Mouse (Mus musculus) effector memory CD4-positive, alpha-beta T cell, adult 7 months (primary cell): Measurements from ENCODE around the gene Olfr836. TPM values are rescaled to one million over a fixed set of nuclear protein-coding genes. Genes with fewer than 3 reads are reported as not detected.

Experiments
- polyA plus RNA-seq: library from polyadenylated mRNA; unstranded; fragments of 100-300 nt; shearing (Covaris generic); gene quantifications from one replicate; pipeline ENCODE4 v1.2.1, GENCODE M21; 2017

The Olfr836 gene
- polyA plus RNA-seq = not detected

DNA sequence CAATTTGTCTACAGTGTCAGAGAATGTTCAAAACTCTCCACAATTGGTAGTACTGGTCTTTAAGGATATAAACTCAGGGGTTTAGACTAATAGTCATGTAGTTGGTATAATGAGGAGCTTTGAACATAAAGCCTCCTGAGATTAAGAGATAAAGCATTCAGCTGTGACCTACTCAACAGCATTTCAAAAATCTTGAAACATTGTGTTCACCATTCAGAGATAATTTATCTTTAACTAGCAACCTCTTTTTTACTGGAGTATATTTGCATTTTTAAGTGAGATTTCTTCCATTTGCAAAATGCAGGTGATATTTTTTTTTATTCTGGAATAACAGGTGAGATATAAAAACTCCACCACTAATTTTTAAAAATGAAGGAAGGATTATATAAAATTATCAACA is at the start of gene Olfr836:
Gene Olfr836, plus strand, starts transcription at position 301 of the 400 bp plus-strand sequence.

DNA sequence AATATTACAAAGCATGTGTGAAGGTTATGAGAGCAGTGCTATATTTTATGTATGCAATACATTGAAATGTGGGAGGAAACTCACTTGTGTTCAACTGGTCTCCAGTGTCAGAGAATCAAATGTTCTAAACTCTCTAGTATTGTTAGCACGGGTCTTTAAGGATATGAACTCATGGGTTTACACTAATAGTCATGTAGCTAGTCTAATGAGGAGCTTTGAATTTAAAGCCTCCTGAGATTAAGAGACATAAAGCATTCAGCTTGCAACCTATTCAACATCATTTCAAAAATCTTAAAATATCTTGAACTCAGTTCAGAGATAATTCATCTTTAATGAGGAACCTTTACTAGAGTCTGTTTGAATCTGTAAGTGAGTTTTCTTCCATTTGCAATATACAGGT is 15.8 kb downstream of the Olfr836 start, which contains the start of gene Olfr837:
Gene Olfr837, plus strand, starts transcription at position 301 of the 400 bp plus-strand sequence.

Other genes starting within 250 kb of the Olfr836 start
- gene Olfr830, start 245.7 kb upstream of the Olfr836 start, polyA plus RNA-seq = not detected
- gene Olfr832, start 183.3 kb upstream of the Olfr836 start, polyA plus RNA-seq = not detected
- gene Olfr834, start 132.4 kb upstream of the Olfr836 start, polyA plus RNA-seq = not detected
- gene Olfr835, start 87.6 kb upstream of the Olfr836 start, polyA plus RNA-seq = not detected
- gene Olfr837, start 15.9 kb downstream of the Olfr836 start, polyA plus RNA-seq = 0.85 TPM
- not detected for gene Olfr839-ps1, start 56.9 kb downstream of the Olfr836 start, polyA plus RNA-seq
- 0.11 TPM for gene Olfr843, start 131.6 kb downstream of the Olfr836 start, polyA plus RNA-seq
- not detected for gene Olfr844, start 196.0 kb downstream of the Olfr836 start, polyA plus RNA-seq
- gene Olfr845, start 216.1 kb downstream of the Olfr836 start, polyA plus RNA-seq = not detected
- not detected for gene Olfr846, start 243.6 kb downstream of the Olfr836 start, polyA plus RNA-seq